Mouse (Mus musculus): Measurements from ENCODE around the gene Osbpl9. TPM values are rescaled to one million over a fixed set of nuclear protein-coding genes. Genes with fewer than 3 reads are reported as not detected.

Gene Osbpl9
- total and polyA plus RNA-seq, 3 experiments: 91.6 to 102 (median 92.3) TPM

- H3K36me3 ChIP-seq (ENCODE audit: control insufficient read depth, insufficient read depth, low read length): peaks cover 9% of the 10 kb centered on the region
- WGBS: 68% methylated on average over 1 of the region's 1 CpGs
- peaks cover 5% of the 10 kb centered on the region for H3K79me2 ChIP-seq (replicated peaks; ENCODE audit: control insufficient read depth, insufficient read depth, low read length)
- H3K4me1 ChIP-seq (ENCODE audit: control insufficient read depth, insufficient read depth, low read length): peaks cover 15% of the 10 kb centered on the region
- TF ChIP-seq CTCF (IDR thresholded peaks at IDR 0.05) (no peak), EP300 (IDR thresholded peaks at IDR 0.05; ENCODE audit: insufficient read depth, low read depth, low read length) (no peak), POLR2A (IDR thresholded peaks at IDR 0.05; ENCODE audit: insufficient read depth, low read depth, low read length) (no peak)
- DNase-seq: no peak
- H3K4me3 ChIP-seq: no peak overlapping the region
- peak overlapping the region; percentile 8; the same call in 1 of the 2 replicates for H3K27ac ChIP-seq
- intact Hi-C loops (cut with DNase I): no loop called here
- no peaks in the 10 kb centered on the region for H3K27me3 ChIP-seq (ENCODE audit: control insufficient read depth, insufficient read depth, low read length)
- no peak overlapping the region for H3K9ac ChIP-seq (ENCODE audit: low read depth, low read length)
These were observed 59.0 kb downstream of the Osbpl9 start for GRCm38 (mm10) chr4:109143091-109143490.

DNA sequence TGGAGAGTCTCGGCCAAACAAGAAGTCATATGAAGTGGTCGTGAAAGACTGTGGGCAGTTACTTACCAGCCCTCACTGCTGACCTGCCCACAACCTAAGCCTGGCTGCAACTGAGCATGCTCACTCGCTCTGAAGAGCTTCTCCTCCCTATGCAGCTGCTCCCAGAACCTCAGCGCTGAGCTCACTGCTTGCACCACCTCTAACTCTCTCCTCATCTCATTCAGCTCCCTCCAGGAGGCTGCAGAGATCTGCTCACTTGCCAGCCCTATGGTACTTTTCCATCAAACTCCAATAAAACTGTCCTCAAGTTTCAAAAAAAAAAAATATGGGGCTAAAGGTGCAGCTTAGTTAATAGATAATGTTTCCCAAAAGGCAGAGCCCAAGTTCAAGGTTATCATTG, 63.5 kb downstream of the Osbpl9 start:
- intact Hi-C loops (cut with DNase I): no loop called here
- Histone ChIP-seq H3K27ac (no peak overlapping the region), H3K79me2 (replicated peaks; ENCODE audit: control insufficient read depth, insufficient read depth, low read length) (peaks cover 5% of the 10 kb centered on the region; the same call in 1 of the 2 replicates), H3K27me3 (ENCODE audit: control insufficient read depth, insufficient read depth, low read length) (no peaks in the 10 kb centered on the region), H3K9ac (ENCODE audit: low read depth, low read length) (no peak overlapping the region), H3K4me1 (ENCODE audit: control insufficient read depth, insufficient read depth, low read length) (peaks cover 6% of the 10 kb centered on the region), H3K36me3 (ENCODE audit: control insufficient read depth, insufficient read depth, low read length) (peaks cover 5% of the 10 kb centered on the region), H3K4me3 (no peak overlapping the region)
- WGBS: 63% methylated on average over 4 of the region's 4 CpGs
- no peak for DNase-seq
- TF ChIP-seq POLR2A (IDR thresholded peaks at IDR 0.05; ENCODE audit: insufficient read depth, low read depth, low read length): no peak
- TF ChIP-seq EP300 (IDR thresholded peaks at IDR 0.05; ENCODE audit: insufficient read depth, low read depth, low read length): no peak
- TF ChIP-seq CTCF (IDR thresholded peaks at IDR 0.05): no peak

DNA sequence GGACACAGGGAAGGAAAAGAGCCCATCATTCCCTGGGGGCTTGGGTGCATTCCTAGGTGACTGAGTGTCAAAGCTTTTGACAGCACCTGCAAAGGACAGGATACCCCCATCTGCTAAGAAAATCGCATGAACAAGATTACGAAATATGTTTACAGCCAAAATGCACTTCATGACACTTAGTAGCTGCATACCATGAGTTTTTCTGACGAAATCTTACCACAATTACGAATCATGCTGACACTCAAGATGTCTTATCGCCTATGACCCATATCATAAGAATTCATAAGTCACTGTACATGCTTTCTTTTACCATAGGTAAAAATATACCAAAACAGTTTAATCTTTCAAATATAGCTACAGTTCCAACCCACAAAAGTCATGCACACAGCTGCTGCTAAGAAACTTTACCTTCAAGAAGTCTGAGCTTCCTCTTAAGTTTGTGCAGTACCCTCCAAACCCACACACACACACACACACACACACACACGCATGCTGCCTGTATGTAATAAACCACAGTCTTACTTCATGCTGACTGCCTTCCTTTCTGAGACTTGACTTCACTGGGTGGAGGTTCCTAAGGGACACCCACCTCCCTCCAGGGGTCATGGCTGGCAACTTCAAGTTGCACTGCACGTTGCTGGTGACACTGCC, 65.5 kb downstream of the Osbpl9 start:
- Histone ChIP-seq H3K36me3 (ENCODE audit: control insufficient read depth, insufficient read depth, low read length) (no peaks in the 10 kb centered on the region), H3K4me1 (ENCODE audit: control insufficient read depth, insufficient read depth, low read length) (peaks cover 2% of the 10 kb centered on the region; the same call in 1 of the 2 replicates), H3K9ac (ENCODE audit: low read depth, low read length) (no peak overlapping the region), H3K27ac (no peak overlapping the region), H3K79me2 (replicated peaks; ENCODE audit: control insufficient read depth, insufficient read depth, low read length) (peaks cover 5% of the 10 kb centered on the region; the same call in 1 of the 2 replicates), H3K27me3 (ENCODE audit: control insufficient read depth, insufficient read depth, low read length) (no peaks in the 10 kb centered on the region), H3K4me3 (no peak overlapping the region)
- no peak for DNase-seq
- 74% methylated on average over 7 of the region's 7 CpGs for WGBS
- intact Hi-C loops (cut with DNase I): no loop called here
- TF ChIP-seq EP300 (IDR thresholded peaks at IDR 0.05; ENCODE audit: insufficient read depth, low read depth, low read length): no peak
- no peak for TF ChIP-seq CTCF (IDR thresholded peaks at IDR 0.05)
- TF ChIP-seq POLR2A (IDR thresholded peaks at IDR 0.05; ENCODE audit: insufficient read depth, low read depth, low read length): no peak

DNA sequence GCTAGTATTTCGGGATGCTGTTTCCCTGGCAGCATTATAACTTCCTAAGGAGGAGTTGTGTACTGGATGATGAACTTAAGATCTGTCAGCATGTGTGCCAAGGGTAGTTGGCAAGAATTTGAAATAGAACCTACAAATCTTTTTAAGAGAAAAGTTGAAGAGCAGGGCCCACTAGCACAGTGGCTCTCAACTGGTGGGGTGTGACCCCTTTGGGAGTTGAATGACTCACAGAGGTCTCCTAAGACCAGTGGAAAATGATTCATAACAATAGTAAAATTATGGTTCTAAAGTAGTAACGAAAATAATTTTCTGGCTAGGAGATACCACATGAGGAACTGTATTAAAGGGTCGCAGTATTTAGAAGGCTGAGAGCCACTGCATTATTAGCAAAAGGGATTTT, 67.1 kb downstream of the Osbpl9 start:
- no peaks in the 10 kb centered on the region for H3K36me3 ChIP-seq (ENCODE audit: control insufficient read depth, insufficient read depth, low read length)
- 41% methylated on average over 3 of the region's 3 CpGs for WGBS
- H3K4me1 ChIP-seq (ENCODE audit: control insufficient read depth, insufficient read depth, low read length): peaks cover 4% of the 10 kb centered on the region; the same call in 1 of the 2 replicates
- H3K4me3 ChIP-seq: no peak overlapping the region
- no peaks in the 10 kb centered on the region for H3K27me3 ChIP-seq (ENCODE audit: control insufficient read depth, insufficient read depth, low read length)
- DNase-seq: no peak
- intact Hi-C loops (cut with DNase I): no loop called here
- H3K9ac ChIP-seq (ENCODE audit: low read depth, low read length): no peak overlapping the region
- H3K79me2 ChIP-seq (replicated peaks; ENCODE audit: control insufficient read depth, insufficient read depth, low read length): peaks cover 5% of the 10 kb centered on the region; the same call in 1 of the 2 replicates
- TF ChIP-seq CTCF (IDR thresholded peaks at IDR 0.05): no peak
- no peak for TF ChIP-seq POLR2A (IDR thresholded peaks at IDR 0.05; ENCODE audit: insufficient read depth, low read depth, low read length)
- TF ChIP-seq EP300 (IDR thresholded peaks at IDR 0.05; ENCODE audit: insufficient read depth, low read depth, low read length): no peak
- peak overlapping the region; percentile 47; the same call in 1 of the 2 replicates for H3K27ac ChIP-seq

GRCm38 (mm10) chr4:109131256-109131872, 70.7 kb downstream of the Osbpl9 start:
- Histone ChIP-seq H3K36me3 (ENCODE audit: control insufficient read depth, insufficient read depth, low read length) (peaks cover 2% of the 10 kb centered on the region; the same call in 1 of the 2 replicates), H3K27ac (no peak overlapping the region), H3K27me3 (ENCODE audit: control insufficient read depth, insufficient read depth, low read length) (no peaks in the 10 kb centered on the region), H3K4me3 (no peak overlapping the region), H3K9ac (ENCODE audit: low read depth, low read length) (no peak overlapping the region), H3K4me1 (ENCODE audit: control insufficient read depth, insufficient read depth, low read length) (peaks cover 4% of the 10 kb centered on the region), H3K79me2 (replicated peaks; ENCODE audit: control insufficient read depth, insufficient read depth, low read length) (peaks cover 1% of the 10 kb centered on the region; the same call in 1 of the 2 replicates)
- intact Hi-C loops (cut with DNase I): no loop called here
- no peak for DNase-seq
- 75% methylated on average over 10 of the region's 10 CpGs for WGBS
- no peak for TF ChIP-seq CTCF (IDR thresholded peaks at IDR 0.05)
- no peak for TF ChIP-seq EP300 (IDR thresholded peaks at IDR 0.05; ENCODE audit: insufficient read depth, low read depth, low read length)
- no peak for TF ChIP-seq POLR2A (IDR thresholded peaks at IDR 0.05; ENCODE audit: insufficient read depth, low read depth, low read length)

GRCm38 (mm10) chr4:109128971-109129370, 73.1 kb downstream of the Osbpl9 start:
- Histone ChIP-seq H3K9ac (ENCODE audit: low read depth, low read length) (no peak overlapping the region), H3K27me3 (ENCODE audit: control insufficient read depth, insufficient read depth, low read length) (no peaks in the 10 kb centered on the region), H3K4me3 (no peak overlapping the region), H3K36me3 (ENCODE audit: control insufficient read depth, insufficient read depth, low read length) (peaks cover 6% of the 10 kb centered on the region), H3K79me2 (replicated peaks; ENCODE audit: control insufficient read depth, insufficient read depth, low read length) (no peaks in the 10 kb centered on the region), H3K27ac (no peak overlapping the region), H3K4me1 (ENCODE audit: control insufficient read depth, insufficient read depth, low read length) (peaks cover 6% of the 10 kb centered on the region)
- no peak for DNase-seq
- no peak for TF ChIP-seq CTCF (IDR thresholded peaks at IDR 0.05)
- no peak for TF ChIP-seq POLR2A (IDR thresholded peaks at IDR 0.05; ENCODE audit: insufficient read depth, low read depth, low read length)
- TF ChIP-seq EP300 (IDR thresholded peaks at IDR 0.05; ENCODE audit: insufficient read depth, low read depth, low read length): no peak
- intact Hi-C loops (cut with DNase I): no loop called here
